In the genomic region with DNA sequence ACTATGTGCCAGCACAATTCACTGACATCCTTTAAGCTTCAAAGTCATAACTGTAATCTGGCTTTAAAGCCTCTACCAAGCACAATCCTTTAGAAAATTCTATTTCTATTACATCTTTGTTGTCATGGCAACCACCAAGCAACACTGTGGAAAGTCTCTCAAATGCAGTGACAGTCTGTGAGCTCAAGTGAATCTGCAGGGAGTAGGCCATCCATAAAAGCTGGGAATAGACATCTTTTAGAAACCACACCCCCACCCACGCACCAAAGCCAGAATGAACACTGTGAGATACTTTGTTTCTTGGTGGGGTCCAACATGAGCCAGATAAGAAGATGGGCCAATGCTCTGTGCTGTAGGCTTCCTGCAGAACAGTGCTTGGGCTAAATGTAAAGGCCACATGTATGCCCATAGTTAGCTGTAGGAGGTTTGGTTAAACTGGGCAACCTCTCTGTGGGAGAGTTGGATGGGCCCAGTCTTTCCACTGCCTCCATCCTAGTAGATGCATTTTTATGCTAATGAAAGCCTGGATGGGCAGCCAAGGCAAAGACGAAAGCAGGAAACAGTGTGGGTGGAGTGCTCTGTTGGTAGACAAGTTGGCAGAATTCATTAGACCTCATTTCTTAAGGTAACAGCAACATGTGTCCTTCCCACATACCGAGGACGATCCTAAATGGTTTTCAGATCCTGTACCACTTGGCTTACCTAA, we compare ENCODE assay signal across 18 mouse cellular contexts. TPM values are rescaled to one million over a fixed set of nuclear protein-coding genes. Genes with fewer than 3 reads are reported as not detected.
DNase-seq lines count a peak whose midpoint lies in the region; ATAC-seq and TF ChIP-seq lines count a peak whose summit lies in the region.
"Had no signal": no experiment of that assay in that cellular context is flagged by ENCODE, and none has a peak within 500 bp of the region (broad histone marks: within the 10 kb centered on the region; RNA-seq: fewer than 3 reads in every experiment).

No protein-coding gene starts in this region.

- 73% methylated on average over 4 of the region's 4 CpGs for WGBS in midbrain, embryonic 16.5 days
- 80% methylated on average over 4 of the region's 4 CpGs for WGBS in midbrain, embryonic 11.5 days
- WGBS in stomach, postnatal 0 days, result 80% methylated on average over 4 of the region's 4 CpGs

- peak; percentile 89 for ATAC-seq in frontal cortex, adult (ENCODE audit: low TSS enrichment)
- ATAC-seq in midbrain, embryonic 16.5 days, result peak; percentile 82
- ATAC-seq in midbrain, embryonic 11.5 days (ENCODE audit: low FRiP score), result no peak
- no peak for ATAC-seq in stomach, postnatal 0 days (ENCODE audit: low FRiP score, low TSS enrichment)
- ATAC-seq: inflammation-experienced regulatory T-cells, adult 6 months had no signal

- intact Hi-C loops in left cerebral cortex, postnatal 10 days (cut with DNase I), result no loop called here

- no peak overlapping the region for H3K4me3 ChIP-seq in midbrain, embryonic 16.5 days (ENCODE audit: low read depth, low read length)
- H3K4me3 ChIP-seq in midbrain, embryonic 11.5 days (ENCODE audit: low read depth, low read length), result no peak overlapping the region
- no peak overlapping the region for H3K4me3 ChIP-seq in stomach, postnatal 0 days (ENCODE audit: low read depth, low read length)
- H3K4me3 ChIP-seq: heart, embryonic 15.5 days; kidney, embryonic 15.5 days; limb, embryonic 12.5 days; liver, embryonic 15.5 days; midbrain, embryonic 12.5 days; neural tube, embryonic 13.5 days had no signal

- no peaks in the 10 kb centered on the region for H3K27me3 ChIP-seq in midbrain, embryonic 16.5 days (ENCODE audit: control insufficient read depth, insufficient read depth, low read depth, low read length)
- H3K27me3 ChIP-seq in midbrain, embryonic 11.5 days (ENCODE audit: control insufficient read depth, insufficient read depth, low read length), result peaks cover 4% of the 10 kb centered on the region; the same call in 1 of the 2 replicates
- H3K27me3 ChIP-seq in stomach, postnatal 0 days (ENCODE audit: control insufficient read depth, insufficient read depth, low read length), result no peaks in the 10 kb centered on the region
- H3K27me3 ChIP-seq: heart, embryonic 15.5 days; kidney, embryonic 15.5 days; limb, embryonic 12.5 days; liver, embryonic 15.5 days; neural tube, embryonic 13.5 days had no signal

- TF ChIP-seq EP300 in stomach, postnatal 0 days (optimal IDR thresholded peaks at IDR 0.05), result no peak

- H3K27ac ChIP-seq in midbrain, embryonic 16.5 days (ENCODE audit: low read length), result peak overlapping the region; percentile 51; the same call in 1 of the 2 replicates
- no peak overlapping the region for H3K27ac ChIP-seq in midbrain, embryonic 11.5 days (ENCODE audit: low read depth, low read length)
- H3K27ac ChIP-seq in stomach, postnatal 0 days (replicated peaks), result no peak overlapping the region
- H3K27ac ChIP-seq: heart, embryonic 15.5 days; kidney, embryonic 15.5 days; limb, embryonic 12.5 days; liver, embryonic 15.5 days; midbrain, embryonic 12.5 days; neural tube, embryonic 13.5 days had no signal

- TF ChIP-seq CTCF in stomach, postnatal 0 days (IDR thresholded peaks at IDR 0.05; ENCODE audit: low read depth), result no peak

- no peak overlapping the region for H3K9ac ChIP-seq in midbrain, embryonic 16.5 days (ENCODE audit: low read depth, low read length)
- no peak overlapping the region for H3K9ac ChIP-seq in midbrain, embryonic 11.5 days (ENCODE audit: low read length)
- H3K9ac ChIP-seq in stomach, postnatal 0 days (ENCODE audit: low read length), result no peak overlapping the region
- H3K9ac ChIP-seq: heart, embryonic 15.5 days; kidney, embryonic 15.5 days; limb, embryonic 12.5 days; liver, embryonic 15.5 days; midbrain, embryonic 12.5 days; neural tube, embryonic 13.5 days had no signal

- no peak for DNase-seq in frontal cortex, postnatal 25 days (ENCODE audit: low spot score in 2 of 2)
- no peak for DNase-seq in midbrain, embryonic 11.5 days (ENCODE audit: low spot score, missing footprints)
- DNase-seq in left cerebral cortex, postnatal 10 days (ENCODE audit: extremely low spot score in 1 of 2, low spot score in 2 of 2), result peak; percentile 53 to 70
- no peak for DNase-seq in stomach, postnatal 0 days (ENCODE audit: low spot score)
- DNase-seq in kidney, postnatal 25 days, result no peak
- DNase-seq in gastrocnemius, adult 18-20 months (ENCODE audit: low spot score), result no peak
- DNase-seq: cerebellum, adult 9-10 months; lung, postnatal 14 days; thymus, postnatal 36 days had no signal

- no peak overlapping the region for H3K4me2 ChIP-seq in midbrain, embryonic 16.5 days (ENCODE audit: low read length)
- H3K4me2 ChIP-seq in midbrain, embryonic 11.5 days, result no peak overlapping the region
- no peak overlapping the region for H3K4me2 ChIP-seq in stomach, postnatal 0 days (replicated peaks; ENCODE audit: low read depth)
- H3K4me2 ChIP-seq: heart, embryonic 15.5 days; kidney, embryonic 15.5 days; limb, embryonic 12.5 days; liver, embryonic 15.5 days; midbrain, embryonic 12.5 days; neural tube, embryonic 13.5 days had no signal

- no peaks in the 10 kb centered on the region for H3K36me3 ChIP-seq in midbrain, embryonic 16.5 days (ENCODE audit: control insufficient read depth, insufficient read depth, low read length)
- H3K36me3 ChIP-seq in midbrain, embryonic 11.5 days (ENCODE audit: control insufficient read depth, insufficient read depth, low read length), result no peaks in the 10 kb centered on the region
- no peaks in the 10 kb centered on the region for H3K36me3 ChIP-seq in stomach, postnatal 0 days (ENCODE audit: control insufficient read depth, insufficient read depth, low read length)
- H3K36me3 ChIP-seq: heart, embryonic 15.5 days; kidney, embryonic 15.5 days; limb, embryonic 12.5 days; liver, embryonic 15.5 days; midbrain, embryonic 12.5 days; neural tube, embryonic 13.5 days had no signal

- peaks cover 7% of the 10 kb centered on the region for H3K4me1 ChIP-seq in midbrain, embryonic 16.5 days (ENCODE audit: control insufficient read depth, insufficient read depth, low read length)
- no peaks in the 10 kb centered on the region for H3K4me1 ChIP-seq in midbrain, embryonic 11.5 days (ENCODE audit: control insufficient read depth, insufficient read depth, low read length)
- H3K4me1 ChIP-seq in stomach, postnatal 0 days (replicated peaks; ENCODE audit: control insufficient read depth, insufficient read depth), result no peaks in the 10 kb centered on the region
- H3K4me1 ChIP-seq: heart, embryonic 15.5 days; kidney, embryonic 15.5 days; limb, embryonic 12.5 days; liver, embryonic 15.5 days; midbrain, embryonic 12.5 days; neural tube, embryonic 13.5 days had no signal

- no peaks in the 10 kb centered on the region for H3K9me3 ChIP-seq in midbrain, embryonic 16.5 days (replicated peaks; ENCODE audit: control insufficient read depth, low read length, poor library complexity, severe bottlenecking)
- no peaks in the 10 kb centered on the region for H3K9me3 ChIP-seq in midbrain, embryonic 11.5 days (ENCODE audit: control insufficient read depth, low read length)
- H3K9me3 ChIP-seq in stomach, postnatal 0 days (ENCODE audit: control insufficient read depth, low read length), result no peaks in the 10 kb centered on the region
- H3K9me3 ChIP-seq: heart, embryonic 15.5 days; kidney, embryonic 15.5 days; liver, embryonic 15.5 days; midbrain, embryonic 12.5 days; neural tube, embryonic 13.5 days had no signal

RNA-seq across cellular contexts. Expression of a gene that starts 5.9 kb away (rescaled TPM):
- 6.7 and 7.4 TPM in 2 replicates for polyA plus RNA-seq in midbrain, embryonic 16.5 days (2015; fragmentation: Nextera tagmentation; extraction: Ambion mirVana)
- 1.8 and 2.1 TPM in 2 replicates for polyA plus RNA-seq in midbrain, embryonic 11.5 days (2014; fragmentation: Nextera tagmentation; extraction: Ambion mirVana)
- total RNA-seq in left cerebral cortex, postnatal 10 days (2021), result 100 to 1,000 TPM; 131 to 132 TPM
- 0.57 and 0.71 TPM in 2 replicates for polyA plus RNA-seq in stomach, postnatal 0 days (2015; fragmentation: Nextera tagmentation; extraction: Ambion mirVana)
- total RNA-seq in gastrocnemius, adult 18-20 months (2021), result under 1 TPM; 0.31 to 0.32 TPM

Comparison
In these comparisons a context has a peak if more than half of its experiments do, and no peak if none do; other contexts are left out.
1. ATAC-seq: peak in frontal cortex, adult (single experiment) and midbrain, embryonic 16.5 days (single experiment); none in midbrain, embryonic 11.5 days (single experiment) and stomach, postnatal 0 days (single experiment).
2. DNase-seq: peak in left cerebral cortex, postnatal 10 days (2 of 2); none in frontal cortex, postnatal 25 days (0 of 2), midbrain, embryonic 11.5 days (single experiment), stomach, postnatal 0 days (single experiment), kidney, postnatal 25 days (0 of 2) and gastrocnemius, adult 18-20 months (single experiment).